Mouse (Mus musculus) cerebellum, adult 18-20 months (tissue): ENCODE results near the gene Ppa2.

Experiments used
- DNase-seq, 2 experiments: peaks; one replicate each; pipeline ENCODE4 v3.0.0; 2021

Ppa2 gene

GRCm38 (mm10) chr3:133309954-133310808 is at the start of gene Ppa2:
Gene Ppa2, plus strand, starts transcription at chr3:133310110.
- peak; percentile 80 to 92 for DNase-seq

GRCm38 (mm10) chr3:133271887-133272286 is 38.0 kb upstream of the Ppa2 start:
- peak; percentile 73 to 82 for DNase-seq

GRCm38 (mm10) chr3:133284587-133284986 is 25.3 kb upstream of the Ppa2 start:
- no peak for DNase-seq

DNA sequence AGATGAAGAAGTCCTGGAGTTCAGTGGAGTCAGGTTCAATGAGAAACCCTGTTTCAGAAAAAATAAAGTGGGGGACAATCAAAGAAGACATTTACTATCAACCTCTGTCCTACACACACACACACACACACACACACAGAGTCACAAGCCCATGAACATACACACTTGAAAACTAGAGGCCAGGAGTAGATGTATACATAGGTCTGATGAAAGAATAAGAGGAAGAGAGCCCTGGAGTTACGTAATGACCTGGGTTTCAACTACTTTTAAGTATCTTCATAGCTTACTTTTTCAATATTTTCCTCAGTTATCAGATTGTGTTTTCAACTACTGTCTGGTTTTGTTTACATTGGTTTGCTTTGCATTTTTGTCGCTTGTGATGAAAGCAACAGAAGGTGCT is 21.1 kb upstream of the Ppa2 start:
- DNase-seq = no peak

DNA sequence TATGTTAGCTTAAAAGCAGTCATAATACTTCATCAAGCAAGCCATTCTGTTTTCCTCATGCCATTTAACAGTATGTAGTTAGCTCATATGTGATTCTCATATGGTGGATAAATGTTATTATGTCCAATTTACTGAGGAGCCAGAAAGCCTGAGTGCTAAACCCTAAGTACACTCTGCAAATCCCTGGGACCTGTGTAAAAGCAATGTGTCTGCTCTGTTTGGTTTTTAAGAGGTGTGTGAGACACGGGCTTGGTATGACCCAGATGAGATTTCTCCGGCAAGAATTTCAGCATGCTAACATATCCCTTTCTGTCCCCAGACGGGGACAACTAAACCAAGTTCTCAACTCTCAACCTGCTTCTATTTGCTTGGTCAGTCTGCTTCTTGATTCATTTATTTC is 5.6 kb upstream of the Ppa2 start:
- DNase-seq = no peak

DNA sequence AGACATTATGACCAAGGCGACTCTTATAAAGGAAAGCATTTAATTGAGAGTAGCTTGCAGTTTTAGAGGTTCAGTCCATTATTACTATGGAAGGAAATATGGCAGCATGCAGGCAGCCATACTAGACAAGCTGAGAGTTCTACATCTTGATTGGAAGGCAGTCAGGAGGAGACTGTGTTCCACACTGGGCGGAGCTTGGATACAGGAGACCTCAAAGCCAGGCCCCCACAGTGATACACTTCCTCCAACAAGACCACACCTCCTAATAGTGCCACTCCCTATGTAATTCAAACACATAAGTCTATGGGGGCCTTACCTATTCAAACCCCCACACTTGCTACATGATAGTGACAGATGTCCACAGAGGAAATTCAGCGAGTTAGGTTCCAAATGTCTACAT is 1.5 kb upstream of the Ppa2 start:
- no peak for DNase-seq

DNA sequence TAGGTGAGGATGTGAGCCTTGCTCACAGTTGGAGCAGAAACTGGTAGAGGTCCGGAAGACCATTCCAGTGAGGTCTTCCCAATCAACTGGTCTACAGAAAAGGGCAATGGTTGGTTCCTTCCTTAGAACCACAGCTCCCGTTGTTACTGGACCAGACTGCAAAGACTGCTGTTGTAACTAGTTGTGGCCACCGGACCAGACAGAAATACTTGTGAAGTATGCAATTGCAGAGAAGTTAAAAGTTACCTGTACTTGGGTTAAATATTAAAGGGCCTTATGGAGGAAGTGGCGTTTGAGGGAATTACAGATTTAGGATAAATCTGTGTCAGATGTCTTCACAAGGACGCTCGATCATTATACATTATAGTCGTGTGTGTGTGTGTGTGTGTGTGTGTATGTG is 551 bp upstream of the Ppa2 start:
- DNase-seq = no peak

- DNase-seq = no peak
Measured at GRCm38 (mm10) chr3:133310809-133311179, 884 bp downstream of the Ppa2 start.

- DNase-seq = no peak
Measured at GRCm38 (mm10) chr3:133312331-133312730, 2.4 kb downstream of the Ppa2 start.

GRCm38 (mm10) chr3:133312850-133313249 is 2.9 kb downstream of the Ppa2 start:
- no peak for DNase-seq

DNA sequence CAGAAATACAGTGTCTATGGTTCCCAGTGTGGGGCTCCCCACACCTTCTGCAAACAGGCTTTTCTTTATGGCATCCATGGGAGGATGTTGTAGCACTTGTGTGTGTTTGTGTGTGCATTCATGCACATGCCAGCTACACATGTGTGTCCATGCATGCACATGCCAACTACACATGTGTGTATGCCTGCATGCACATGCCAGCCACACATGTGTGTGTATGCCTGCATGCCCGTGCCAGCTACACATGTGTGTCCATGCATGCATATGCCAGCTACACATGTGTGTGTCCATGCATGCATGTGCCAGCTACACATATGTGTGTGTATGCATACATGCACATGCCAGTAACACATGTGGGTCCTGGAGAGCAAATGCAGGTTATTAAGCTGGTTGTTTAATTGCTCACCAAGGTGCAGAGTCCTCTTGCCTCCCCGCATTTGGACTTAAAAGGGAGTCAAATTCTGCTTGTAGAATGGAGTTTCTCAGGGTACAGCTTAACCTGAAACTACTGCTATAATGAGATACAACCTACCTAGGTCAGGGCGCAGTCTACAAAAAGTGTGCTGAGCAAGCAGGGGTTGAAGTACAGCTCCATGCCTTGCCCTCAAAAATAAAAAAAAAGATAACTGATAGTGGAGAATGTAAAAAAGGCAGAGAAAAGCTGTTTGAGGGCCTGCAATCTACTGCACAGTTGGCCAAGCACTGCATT is 3.7 kb downstream of the Ppa2 start:
- no peak for DNase-seq

- DNase-seq = peak; percentile 70 to 75
Measured at GRCm38 (mm10) chr3:133314475-133314874, 4.6 kb downstream of the Ppa2 start.

DNA sequence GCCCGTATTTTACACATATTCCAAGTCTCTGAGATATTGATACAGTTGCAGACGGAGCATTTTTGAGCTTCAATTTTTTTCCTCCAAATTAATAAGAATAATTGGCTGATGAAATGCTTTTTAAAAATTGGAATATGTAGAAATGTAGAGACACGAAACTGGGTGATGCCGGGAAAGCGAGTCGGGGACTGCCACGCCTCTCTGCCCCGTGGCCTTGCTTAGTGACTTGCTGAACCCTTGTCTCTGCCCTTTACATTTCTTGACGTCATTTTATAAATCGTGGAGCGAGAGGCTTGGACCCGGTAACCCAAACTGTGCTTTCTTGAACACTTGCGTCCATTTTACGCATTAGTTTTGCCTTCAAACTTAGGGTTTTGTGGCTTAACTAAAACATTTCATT is 5.1 kb downstream of the Ppa2 start:
- no peak for DNase-seq

GRCm38 (mm10) chr3:133315647-133316046 is 5.7 kb downstream of the Ppa2 start:
- DNase-seq = no peak

DNA sequence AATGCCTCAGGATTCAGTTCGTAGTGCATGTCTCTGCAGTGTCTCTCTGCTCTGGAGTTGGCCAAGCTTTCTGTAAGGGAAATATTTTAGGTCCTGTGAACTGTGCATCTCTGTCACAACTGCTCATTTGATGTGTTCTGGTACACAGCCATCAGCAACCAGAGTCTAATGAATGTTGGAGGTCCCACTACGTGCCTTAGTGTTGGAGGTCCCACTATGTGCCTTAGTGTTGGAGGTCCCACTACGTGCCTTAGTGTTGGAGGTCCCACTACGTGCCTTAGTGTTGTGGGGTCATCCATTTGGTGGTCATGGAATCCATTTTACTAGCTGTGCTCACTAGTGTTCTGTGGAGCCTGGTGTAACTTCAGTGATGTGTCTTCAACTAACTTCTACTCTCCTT is 7.9 kb downstream of the Ppa2 start:
- DNase-seq = no peak

DNA sequence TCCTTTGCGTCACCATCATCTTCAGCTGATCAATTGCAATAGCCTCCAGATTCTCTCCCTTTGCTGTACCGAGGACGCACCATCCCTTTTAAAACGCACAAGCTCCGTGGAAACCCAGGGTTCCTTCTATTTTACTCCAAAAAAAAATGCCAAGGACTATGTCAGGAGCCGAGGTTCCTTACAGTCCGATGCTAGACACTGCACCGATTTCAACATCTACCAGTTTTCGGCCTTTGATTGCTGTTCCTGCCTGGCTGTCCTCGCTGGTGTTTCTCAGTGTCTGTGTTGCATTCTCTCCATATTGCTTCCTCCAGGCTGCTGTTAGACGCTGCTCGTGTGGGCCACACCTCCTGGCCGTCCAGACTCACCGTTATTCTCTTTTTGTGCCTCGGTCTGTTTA is 8.7 kb downstream of the Ppa2 start:
- no peak for DNase-seq

GRCm38 (mm10) chr3:133319795-133320194 is 9.9 kb downstream of the Ppa2 start:
- no peak for DNase-seq

DNA sequence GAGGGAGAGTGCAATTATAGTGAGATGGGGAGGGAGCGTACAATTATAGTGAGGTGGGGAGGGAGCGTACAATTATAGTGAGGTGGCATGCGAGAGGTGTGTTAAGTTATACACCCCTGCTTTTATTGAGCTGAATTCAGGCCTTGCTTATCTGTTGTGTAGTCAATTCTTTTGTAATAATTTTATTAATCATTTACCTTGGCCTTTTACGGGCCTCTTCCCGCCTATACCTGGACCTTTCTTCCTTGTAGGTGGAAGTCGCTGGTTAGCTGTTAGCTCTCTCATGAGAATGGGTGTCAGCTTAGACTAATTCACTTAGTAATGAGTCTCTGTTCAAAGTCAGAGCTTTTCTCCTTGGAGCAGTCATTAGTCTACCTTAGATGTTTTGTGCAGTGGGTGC is 10.4 kb downstream of the Ppa2 start:
- DNase-seq = no peak

DNA sequence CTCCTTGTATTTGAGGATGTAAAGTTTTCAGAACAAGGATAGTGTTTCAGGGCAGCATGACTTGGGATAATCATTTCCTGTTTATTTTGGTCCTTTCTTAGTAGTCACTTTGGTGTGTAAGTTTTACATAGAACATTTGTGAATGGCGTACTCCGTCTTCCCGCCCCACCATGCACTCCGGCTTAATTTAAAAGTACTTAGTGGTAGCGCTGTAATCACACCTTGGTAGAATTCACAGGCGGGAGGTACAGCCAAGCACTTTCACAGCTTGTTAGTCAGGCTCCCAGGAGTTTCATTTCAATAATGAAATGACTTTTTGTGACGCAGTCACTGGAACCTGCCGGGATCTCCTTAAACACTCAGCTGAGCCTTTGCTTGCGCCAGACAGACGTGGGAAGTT is 12.0 kb downstream of the Ppa2 start:
- no peak for DNase-seq

GRCm38 (mm10) chr3:133322552-133322951 is 12.6 kb downstream of the Ppa2 start:
- DNase-seq = no peak

GRCm38 (mm10) chr3:133325135-133325534 is 15.2 kb downstream of the Ppa2 start:
- DNase-seq = no peak

DNA sequence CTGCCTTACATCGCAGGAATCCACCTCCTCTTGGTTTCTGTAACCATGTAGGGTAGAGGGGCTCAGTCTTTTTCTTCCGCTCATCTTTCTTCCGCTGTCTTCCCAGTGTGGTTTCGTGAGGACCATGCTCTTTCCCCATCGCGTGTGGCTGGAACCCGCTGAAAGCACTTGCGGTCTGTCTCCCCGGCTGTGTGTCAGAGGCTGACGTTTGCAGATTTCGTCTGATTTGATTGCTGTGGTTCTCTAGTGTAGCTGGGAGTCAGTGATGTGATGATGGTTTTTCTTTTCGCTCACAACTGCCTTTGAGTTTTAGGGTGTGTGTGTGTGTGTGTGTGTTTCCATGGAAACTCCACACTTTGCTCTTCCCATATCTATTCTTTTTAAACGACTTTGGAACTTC is 18.6 kb downstream of the Ppa2 start:
- no peak for DNase-seq

DNA sequence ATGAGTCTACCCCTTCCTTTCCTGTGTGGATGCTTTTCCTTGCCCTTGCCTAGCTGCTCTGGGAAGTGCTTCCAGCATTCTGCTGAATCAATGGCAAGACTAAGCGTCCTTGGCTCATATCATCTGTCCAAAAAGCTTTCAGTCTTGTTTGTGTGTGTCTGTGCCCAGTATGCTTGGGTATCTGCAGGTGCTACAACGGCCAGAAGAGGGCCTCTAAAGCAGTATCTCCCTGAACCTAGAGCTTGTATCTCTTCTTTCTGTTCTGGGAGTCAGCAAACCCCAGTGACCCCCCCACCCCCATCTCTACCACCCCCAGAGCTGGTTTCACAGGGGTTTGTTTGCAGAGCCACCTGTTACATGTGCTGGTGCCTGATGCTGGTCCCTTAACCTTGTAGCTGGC is 19.5 kb downstream of the Ppa2 start:
- no peak for DNase-seq

DNA sequence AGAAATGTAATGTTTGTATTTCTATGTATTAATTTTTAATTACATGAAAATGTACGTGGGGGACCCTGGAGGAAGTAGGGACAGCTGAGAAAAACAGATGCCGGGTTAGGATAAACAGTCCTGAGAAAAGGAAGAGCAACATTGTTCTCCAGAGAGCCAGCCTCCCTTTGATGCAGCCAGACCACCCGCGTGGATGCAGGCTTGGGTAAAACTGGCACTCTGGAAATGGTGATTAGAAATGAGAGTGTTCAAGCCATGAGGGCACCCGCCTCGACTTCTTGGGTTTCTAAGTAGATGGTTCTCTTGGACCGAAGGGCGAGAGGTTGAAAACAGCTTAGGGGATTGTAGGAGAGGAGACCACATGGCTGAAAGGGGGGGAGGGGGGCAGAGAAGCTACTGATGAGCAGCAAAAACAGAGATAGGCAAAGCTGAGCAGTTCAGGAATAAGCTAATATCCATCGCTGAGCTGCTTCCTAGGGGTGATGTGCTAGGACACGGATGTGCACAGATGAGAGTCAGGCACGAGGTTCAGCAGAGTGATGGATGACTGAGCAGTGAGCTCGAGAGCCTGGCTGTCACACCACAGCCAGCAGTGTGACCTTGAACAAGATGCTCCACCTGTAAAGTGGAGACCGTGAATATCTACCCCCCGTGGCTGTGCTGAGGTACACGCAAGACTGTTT is 21.4 kb downstream of the Ppa2 start:
- DNase-seq = no peak
